Mouse (Mus musculus) ES-E14 (cell line): ENCODE results near the gene Fryl. TPM values are rescaled to one million over a fixed set of nuclear protein-coding genes. Genes with fewer than 3 reads are reported as not detected.

Experiments
- DNase-seq: peaks from one replicate; pipeline ENCODE4 v3.0.0-alpha.2; 2013; ENCODE audit warnings: low read depth, low spot score
- H3K27ac ChIP-seq: 2 replicates; pipeline ENCODE4 v1.5.1; 2012; ENCODE audit warnings: low read depth, mild to moderate bottlenecking, low read length, moderate library complexity, mixed read lengths; ENCODE audit not compliant: poor library complexity, insufficient read depth, severe bottlenecking
- H3K36me3 ChIP-seq: 2 replicates; pipeline ENCODE4 v1.6.1; 2012; ENCODE audit warnings: mild to moderate bottlenecking, low read length, moderate library complexity, mixed read lengths; ENCODE audit not compliant: control insufficient read depth, poor library complexity, insufficient read depth, severe bottlenecking
- H3K4me1 ChIP-seq, 2 experiments: fragments of 150-350 bp in 1 of 2; sonication (generic) in 1 of 2; 2 replicates each; pipeline ENCODE4 v1.6.1; 2012; ENCODE audit warnings: low read length in 2 of 2, mild to moderate bottlenecking in 1 of 2, mixed read lengths in 1 of 2; ENCODE audit not compliant: control insufficient read depth in 2 of 2, insufficient read depth in 2 of 2, poor library complexity in 1 of 2
- H3K4me3 ChIP-seq, 2 experiments: fragments of 150-350 bp in 1 of 2; sonication (generic) in 1 of 2; 2 replicates each; pipeline ENCODE4 v1.5.1; 2012; ENCODE audit warnings: low read length in 2 of 2, low read depth in 1 of 2, mild to moderate bottlenecking in 1 of 2, mixed read lengths in 1 of 2; ENCODE audit not compliant: insufficient read depth in 1 of 2, poor library complexity in 1 of 2, severe bottlenecking in 1 of 2
- H3K9ac ChIP-seq: 2 replicates; pipeline ENCODE4 v1.6.1; 2012; ENCODE audit warnings: low read depth, mild to moderate bottlenecking, low read length, mixed read lengths; ENCODE audit not compliant: poor library complexity, insufficient read depth, severe bottlenecking
- H3K9me3 ChIP-seq: fragments of 150-350 bp; sonication (generic); 2 replicates; pipeline ENCODE4 v1.6.1; 2012; ENCODE audit warnings: low read depth, mild to moderate bottlenecking, low read length; ENCODE audit not compliant: control insufficient read depth, insufficient read depth
- CHD2 ChIP-seq: IDR thresholded peaks from 2 replicates; pipeline ENCODE4 v1.6.1; 2014; ENCODE audit warnings: mild to moderate bottlenecking, low read depth, low read length, inconsistent platforms
- HCFC1 ChIP-seq: IDR thresholded peaks from 2 replicates; pipeline ENCODE4 v1.6.1; 2012; ENCODE audit warnings: low read length, inconsistent platforms, borderline replicate concordance; ENCODE audit not compliant: insufficient read depth
- MAFK ChIP-seq: IDR thresholded peaks from 2 replicates; pipeline ENCODE4 v1.6.1; 2014; ENCODE audit warnings: mild to moderate bottlenecking, low read depth, low read length, inconsistent platforms; ENCODE audit not compliant: insufficient read depth
- ZC3H11A ChIP-seq: IDR thresholded peaks from 2 replicates; pipeline ENCODE4 v1.6.1; 2012; ENCODE audit warnings: low read depth, mild to moderate bottlenecking, inconsistent platforms, low read length, borderline replicate concordance
- ZNF384 ChIP-seq: IDR thresholded peaks from 2 replicates; pipeline ENCODE4 v1.6.1; 2012; ENCODE audit warnings: low read depth, low read length, inconsistent platforms
- in situ Hi-C, 2 experiments: fragments of 600-800 bp; cut with MboI; formaldehyde crosslinking; loops; one replicate each; pipeline ENCODE4 v1.15.1; 2025; ENCODE audit warnings: low sequenced_read_pairs in 2 of 2, inconsistent platforms in 1 of 2; ENCODE audit not compliant: unreplicated experiment in 2 of 2
- total RNA-seq: library from RNA; depleted of rRNA; stranded (reverse); fragments of 300-350 nt; gene quantifications from 2 replicates; pipeline ENCODE4 v1.2.3, GENCODE M21; 2012

Fryl gene
- total RNA-seq, 1 experiment = 53.3 TPM

- no peak for DNase-seq
- H3K36me3 ChIP-seq = peaks cover 18% of the 10 kb centered on the region
Measured at GRCm38 (mm10) chr5:73102342-73102989, 154.0 kb downstream of the Fryl start.

GRCm38 (mm10) chr5:73092236-73092635 is 164.2 kb downstream of the Fryl start:
- no peak for TF ChIP-seq MAFK
- TF ChIP-seq ZC3H11A = no peak
- TF ChIP-seq HCFC1 = no peak
- no peak for TF ChIP-seq CHD2
- TF ChIP-seq ZNF384 = no peak
- Histone ChIP-seq H3K9me3 (no peaks in the 10 kb centered on the region), H3K27ac (no peak overlapping the region), H3K4me3 (no peak overlapping the region), H3K9ac (no peak overlapping the region), H3K4me1 (0 out of 4 replicates have a peak, but pooled peaks cover 0 to 4% of the 10 kb centered on the region in 2 experiments), H3K36me3 (peaks cover 22% of the 10 kb centered on the region)
- in situ Hi-C loops = no loop called here
- DNase-seq = no peak

More at GRCm38 (mm10) chr5:73102342-73102989, 154.0 kb downstream of the Fryl start:
- Histone ChIP-seq H3K9ac (no peak overlapping the region), H3K4me1 (no peaks in the 10 kb centered on the region), H3K9me3 (no peaks in the 10 kb centered on the region), H3K27ac (no peak overlapping the region), H3K4me3 (no peak overlapping the region)
- in situ Hi-C loops = no loop called here
- TF ChIP-seq HCFC1 (no peak), ZC3H11A (no peak), ZNF384 (no peak), MAFK (no peak), CHD2 (no peak)

- Histone ChIP-seq H3K9ac (no peak overlapping the region), H3K9me3 (no peaks in the 10 kb centered on the region), H3K4me1 (0 out of 4 replicates have a peak, but pooled peaks cover 0 to 1% of the 10 kb centered on the region in 2 experiments), H3K36me3 (peaks cover 21% of the 10 kb centered on the region), H3K27ac (0 out of 2 replicates have a peak overlapping the region, but pooled peaks have one; percentile 1), H3K4me3 (no peak overlapping the region)
- TF ChIP-seq MAFK (no peak), ZNF384 (no peak), CHD2 (no peak), HCFC1 (no peak), ZC3H11A (no peak)
- DNase-seq = no peak
- in situ Hi-C loops = no loop called here
Measured at GRCm38 (mm10) chr5:73089158-73089557, 167.3 kb downstream of the Fryl start.

- no peak for DNase-seq
- TF ChIP-seq CHD2 (no peak), ZNF384 (no peak), ZC3H11A (no peak), HCFC1 (no peak), MAFK (no peak)
- in situ Hi-C loops = no loop called here
- Histone ChIP-seq H3K36me3 (peaks cover 20% of the 10 kb centered on the region), H3K27ac (no peak overlapping the region; the same call in 1 of the 2 replicates), H3K9ac (no peak overlapping the region), H3K9me3 (no peaks in the 10 kb centered on the region), H3K4me3 (no peak overlapping the region), H3K4me1 (peaks cover 0 to 2% of the 10 kb centered on the region in 2 experiments; a peak in 2 of 4 replicates)
Measured at GRCm38 (mm10) chr5:73081496-73081895, 174.9 kb downstream of the Fryl start.
